Mouse (Mus musculus) intestine, embryonic 14.5 days (tissue): ENCODE measurements around the gene Clcn7. TPM values are rescaled to one million over a fixed set of nuclear protein-coding genes. Genes with fewer than 3 reads are reported as not detected.

Experiments used
- ATAC-seq: fragments of 200-750 bp; cut with Nextera tagmentation; replicated peaks from 2 replicates; pipeline ENCODE4 v1.8.0; 2017; ENCODE audit warnings: low read depth, moderate number of reproducible peaks, moderate TSS enrichment, moderate library complexity; ENCODE audit not compliant: low FRiP score, low TSS enrichment
- DNase-seq: peaks from one replicate; pipeline ENCODE4 v3.0.0-alpha.2; 2018; ENCODE audit warnings: low spot score
- H3K27ac ChIP-seq: fragments of 300-500 bp; sonication (generic); 2 replicates; pipeline ENCODE4 v1.5.1; 2014; ENCODE audit warnings: low read depth, mild to moderate bottlenecking, control low read depth
- H3K27me3 ChIP-seq: fragments of 300-500 bp; sonication (generic); replicated peaks from 2 replicates; pipeline ENCODE4 v1.6.1; 2014; ENCODE audit warnings: low read length, control low read depth; ENCODE audit not compliant: control insufficient read depth, insufficient read depth
- H3K36me3 ChIP-seq: fragments of 300-500 bp; sonication (generic); 2 replicates; pipeline ENCODE4 v1.6.1; 2014; ENCODE audit warnings: low read length, control low read depth; ENCODE audit not compliant: control insufficient read depth, insufficient read depth
- H3K4me1 ChIP-seq: fragments of 300-500 bp; sonication (generic); replicated peaks from 2 replicates; pipeline ENCODE4 v1.6.1; 2014; ENCODE audit warnings: low read length, control low read depth, mixed read lengths; ENCODE audit not compliant: control insufficient read depth, insufficient read depth
- H3K4me2 ChIP-seq: fragments of 300-500 bp; sonication (generic); 2 replicates; pipeline ENCODE4 v1.6.1; 2014; ENCODE audit warnings: low read length
- H3K4me3 ChIP-seq: fragments of 300-500 bp; sonication (generic); 2 replicates; pipeline ENCODE4 v1.5.1; 2014; ENCODE audit warnings: low read depth, low read length, control low read depth, mixed read lengths
- H3K9ac ChIP-seq: fragments of 300-500 bp; sonication (generic); 2 replicates; pipeline ENCODE4 v1.6.1; 2014; ENCODE audit warnings: mild to moderate bottlenecking, low read length
- H3K9me3 ChIP-seq: fragments of 300-500 bp; sonication (generic); 2 replicates; pipeline ENCODE4 v1.6.1; 2016; ENCODE audit warnings: low read length, control low read depth; ENCODE audit not compliant: control insufficient read depth
- WGBS: fragments of 180-500 bp; shearing (Covaris S2); extraction: QIAGEN DNeasy Blood & Tissue Kit; methylation state at CpG from one replicate; pipeline ENCODE4 v1.1.7; 2014; 5-methylcytosine and 5-hydroxymethylcytosine counted together
- polyA plus RNA-seq: library from polyadenylated mRNA; unstranded; fragments of >200 nt; fragmentation: Nextera tagmentation; extraction: Ambion mirVana; gene quantifications from 2 replicates; pipeline ENCODE4 v1.2.1, GENCODE M21; 2014

Clcn7 gene
- 20.0 and 22.0 TPM in 2 replicates for polyA plus RNA-seq

DNA sequence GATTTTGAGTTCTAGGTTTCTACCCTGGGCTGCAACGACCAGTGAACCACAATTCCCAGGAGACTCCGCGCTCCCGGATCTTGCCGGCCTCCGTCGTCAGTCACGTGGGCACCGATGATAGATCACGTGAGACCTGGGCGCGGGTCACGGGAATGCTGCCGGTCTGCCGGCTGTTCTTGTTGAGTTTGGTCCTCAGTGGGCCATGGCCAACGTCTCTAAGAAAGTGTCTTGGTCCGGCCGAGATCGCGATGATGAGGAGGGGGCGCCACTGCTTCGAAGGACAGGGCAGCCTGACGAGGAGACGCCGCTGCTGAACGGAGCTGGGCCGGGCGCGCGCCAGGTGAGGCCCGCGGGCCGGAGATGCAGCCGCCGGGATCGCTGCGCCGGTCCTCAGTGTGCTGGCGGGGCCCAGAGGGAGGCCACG, at the start of gene Clcn7:
Clcn7 (plus strand) TSS at position 117 of the 424 bp plus-strand sequence.
- H3K4me1 ChIP-seq, result peaks cover 9% of the 10 kb centered on the region
- H3K4me3 ChIP-seq, result peak within 1 kb of the TSS; percentile 96
- no peaks in the 10 kb centered on the region for H3K27me3 ChIP-seq
- ATAC-seq (peak; percentile 97), DNase-seq (peak; percentile 92)
- H3K4me2 ChIP-seq, result peak within 1 kb of the TSS; percentile 87
- peak within 1 kb of the TSS; percentile 73 for H3K9ac ChIP-seq
- no peak within 1 kb of the TSS for H3K27ac ChIP-seq
- H3K9me3 ChIP-seq, result no peaks in the 10 kb centered on the region
- H3K36me3 ChIP-seq, result no peaks in the 10 kb centered on the region
- 0% methylated on average over 35 of the region's 40 CpGs for WGBS

DNA sequence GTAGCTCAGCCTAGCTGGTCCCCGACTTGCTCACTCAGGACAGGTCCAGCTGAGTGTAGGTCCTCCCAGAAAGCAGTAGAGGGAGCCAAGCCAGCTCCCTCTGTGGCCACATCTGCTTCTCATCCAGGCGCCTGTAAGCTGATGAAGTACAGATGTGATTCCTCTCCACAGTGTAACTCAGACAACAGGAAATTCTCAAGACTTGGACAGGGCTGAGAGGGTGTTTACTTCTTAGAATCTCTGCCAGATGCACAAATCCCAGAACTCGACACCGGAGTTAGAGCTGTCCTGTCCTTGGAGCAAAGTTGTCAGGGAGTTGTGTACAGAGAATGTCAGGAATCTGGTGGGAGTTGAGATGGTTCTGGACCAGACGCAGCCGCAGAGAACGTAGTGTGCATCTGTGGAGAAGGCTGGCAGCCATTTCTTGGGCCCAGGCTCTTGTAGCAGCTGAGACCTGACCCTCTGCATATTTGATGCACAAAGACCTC, 49.7 kb upstream of the Clcn7 start, which contains the start of gene Tmem204:
Tmem204 (minus strand) TSS at position 148 of the 488 bp plus-strand sequence.
- WGBS, result 26% methylated on average over 7 of the region's 7 CpGs
- H3K4me1 ChIP-seq, result peaks cover 39% of the 10 kb centered on the region
- H3K27me3 ChIP-seq, result no peaks in the 10 kb centered on the region
- peaks cover 7% of the 10 kb centered on the region; the same call in 1 of the 2 replicates for H3K36me3 ChIP-seq
- H3K9me3 ChIP-seq, result no peaks in the 10 kb centered on the region
- peak within 1 kb of the TSS; percentile 98 for H3K27ac ChIP-seq
- H3K4me2 ChIP-seq, result peak within 1 kb of the TSS; percentile 17; the same call in 1 of the 2 replicates
- H3K9ac ChIP-seq, result no peak within 1 kb of the TSS
- ATAC-seq (peak; percentile 93), DNase-seq (peak; percentile 76)
- no peak within 1 kb of the TSS for H3K4me3 ChIP-seq

DNA sequence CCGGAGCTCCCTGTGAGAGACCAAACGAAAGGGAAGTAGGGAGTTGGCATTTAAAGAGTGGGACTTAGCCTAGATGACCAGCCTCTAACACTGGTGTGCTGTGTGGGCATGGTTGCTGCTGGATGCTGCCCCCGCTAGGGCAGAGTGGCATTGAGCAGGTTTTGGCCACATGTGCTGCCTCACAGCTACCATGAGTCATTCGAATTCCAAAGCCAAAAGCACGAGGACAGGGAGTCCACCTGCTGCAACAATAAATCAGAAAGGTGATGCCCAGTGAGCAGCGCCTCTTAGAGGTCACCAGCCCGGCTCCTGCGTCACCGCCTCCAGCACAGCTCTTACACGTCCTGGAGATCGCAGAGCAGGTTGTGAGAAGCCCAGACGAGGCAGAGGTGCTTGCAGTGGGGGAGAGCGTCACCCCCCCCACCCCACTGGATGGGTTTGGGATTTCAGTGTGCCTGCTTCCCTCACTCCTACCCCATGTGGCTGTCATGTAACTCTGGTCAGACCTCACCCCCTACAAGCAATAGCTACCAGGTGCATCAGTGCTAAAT, 48.3 kb upstream of the Clcn7 start:
- Histone ChIP-seq H3K9ac (no peak overlapping the region), H3K4me2 (no peak overlapping the region), H3K4me3 (no peak overlapping the region), H3K9me3 (no peaks in the 10 kb centered on the region), H3K27ac (peak overlapping the region; percentile 98), H3K4me1 (peaks cover 39% of the 10 kb centered on the region), H3K27me3 (no peaks in the 10 kb centered on the region), H3K36me3 (peaks cover 13% of the 10 kb centered on the region; the same call in 1 of the 2 replicates)
- no peak for DNase-seq
- 79% methylated on average over 13 of the region's 13 CpGs for WGBS
- ATAC-seq, result no peak

GRCm38 (mm10) chr17:25086724-25087123, 46.5 kb upstream of the Clcn7 start:
- no peak overlapping the region for H3K9ac ChIP-seq
- ATAC-seq (no peak), DNase-seq (no peak)
- H3K9me3 ChIP-seq, result no peaks in the 10 kb centered on the region
- no peak overlapping the region for H3K27ac ChIP-seq
- peaks cover 17% of the 10 kb centered on the region; the same call in 1 of the 2 replicates for H3K36me3 ChIP-seq
- no peak overlapping the region for H3K4me3 ChIP-seq
- WGBS, result 84% methylated on average over 7 of the region's 7 CpGs
- H3K4me1 ChIP-seq, result peaks cover 26% of the 10 kb centered on the region
- no peak overlapping the region for H3K4me2 ChIP-seq
- H3K27me3 ChIP-seq, result no peaks in the 10 kb centered on the region

- no peak for ATAC-seq
- DNase-seq, result no peak
- Histone ChIP-seq H3K4me3 (no peak overlapping the region), H3K9ac (no peak overlapping the region), H3K27me3 (no peaks in the 10 kb centered on the region), H3K9me3 (no peaks in the 10 kb centered on the region), H3K4me2 (no peak overlapping the region), H3K4me1 (peaks cover 6% of the 10 kb centered on the region), H3K27ac (no peak overlapping the region), H3K36me3 (peaks cover 28% of the 10 kb centered on the region)
- 91% methylated on average over 10 of the region's 10 CpGs for WGBS
Measured at GRCm38 (mm10) chr17:25089158-25089557, 44.0 kb upstream of the Clcn7 start.

- Histone ChIP-seq H3K4me1 (no peaks in the 10 kb centered on the region), H3K9ac (no peak overlapping the region), H3K9me3 (no peaks in the 10 kb centered on the region), H3K27ac (no peak overlapping the region), H3K4me2 (no peak overlapping the region), H3K27me3 (no peaks in the 10 kb centered on the region), H3K36me3 (peaks cover 35% of the 10 kb centered on the region), H3K4me3 (no peak overlapping the region)
- 90% methylated on average over 10 of the region's 10 CpGs for WGBS
- no peak for DNase-seq
- no peak for ATAC-seq
Measured at GRCm38 (mm10) chr17:25090450-25090849, 42.7 kb upstream of the Clcn7 start.

DNA sequence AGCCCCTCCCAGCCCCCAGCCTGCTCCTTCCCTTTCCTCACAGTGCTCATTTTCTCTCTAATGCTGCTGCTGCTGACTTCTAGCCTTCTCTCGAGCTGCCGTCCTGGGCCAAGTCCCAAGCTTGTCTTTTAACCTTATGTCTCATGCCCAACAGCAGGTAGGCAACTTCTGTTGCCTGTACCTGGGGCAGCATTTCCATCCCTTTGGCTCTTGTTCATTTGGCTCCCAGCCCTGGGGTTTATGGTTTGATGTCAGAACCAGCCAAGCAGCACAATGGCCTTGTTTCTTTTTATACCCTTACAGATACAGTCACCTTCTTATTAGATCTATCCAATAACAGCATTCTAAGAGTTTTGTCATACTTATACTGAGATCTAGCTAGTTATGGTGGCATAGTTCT, 37.0 kb upstream of the Clcn7 start:
- Histone ChIP-seq H3K27me3 (no peaks in the 10 kb centered on the region), H3K27ac (no peak overlapping the region), H3K4me2 (no peak overlapping the region), H3K4me3 (no peak overlapping the region), H3K36me3 (peaks cover 55% of the 10 kb centered on the region), H3K9me3 (no peaks in the 10 kb centered on the region), H3K4me1 (no peaks in the 10 kb centered on the region), H3K9ac (no peak overlapping the region)
- WGBS, result 82% methylated on average over 2 of the region's 2 CpGs
- ATAC-seq (no peak), DNase-seq (no peak)

- H3K9ac ChIP-seq, result no peak overlapping the region
- peaks cover 75% of the 10 kb centered on the region for H3K36me3 ChIP-seq
- H3K4me3 ChIP-seq, result no peak overlapping the region
- DNase-seq (no peak), ATAC-seq (no peak)
- no peaks in the 10 kb centered on the region for H3K4me1 ChIP-seq
- H3K27ac ChIP-seq, result no peak overlapping the region
- no peak overlapping the region for H3K4me2 ChIP-seq
- no peaks in the 10 kb centered on the region for H3K9me3 ChIP-seq
- H3K27me3 ChIP-seq, result no peaks in the 10 kb centered on the region
- WGBS, result 90% methylated on average over 6 of the region's 6 CpGs
Measured at GRCm38 (mm10) chr17:25100052-25100451, 33.1 kb upstream of the Clcn7 start.

GRCm38 (mm10) chr17:25101338-25101737, 31.9 kb upstream of the Clcn7 start:
- Histone ChIP-seq H3K36me3 (peaks cover 88% of the 10 kb centered on the region), H3K27me3 (no peaks in the 10 kb centered on the region), H3K27ac (no peak overlapping the region), H3K9me3 (no peaks in the 10 kb centered on the region), H3K9ac (no peak overlapping the region), H3K4me3 (no peak overlapping the region), H3K4me1 (no peaks in the 10 kb centered on the region), H3K4me2 (no peak overlapping the region)
- DNase-seq, result no peak
- no peak for ATAC-seq
- WGBS, result 91% methylated on average over 11 of the region's 11 CpGs
